Mouse (Mus musculus) bone marrow, adult 2 months (tissue): Measurements from ENCODE around the gene Nudc.

Experiments
- CTCF ChIP-seq: fragments of 200-500 bp; IDR thresholded peaks from 2 replicates; pipeline ENCODE4 v1.5.1; 2011; ENCODE audit warnings: low read length, control low read depth; ENCODE audit not compliant: control insufficient read depth, insufficient read depth
- POLR2A ChIP-seq: fragments of 200-500 bp; IDR thresholded peaks from 2 replicates; pipeline ENCODE4 v1.6.1; 2011; ENCODE audit warnings: low read depth, mild to moderate bottlenecking, control low read depth, low read length, borderline replicate concordance; ENCODE audit not compliant: control insufficient read depth

DNA sequence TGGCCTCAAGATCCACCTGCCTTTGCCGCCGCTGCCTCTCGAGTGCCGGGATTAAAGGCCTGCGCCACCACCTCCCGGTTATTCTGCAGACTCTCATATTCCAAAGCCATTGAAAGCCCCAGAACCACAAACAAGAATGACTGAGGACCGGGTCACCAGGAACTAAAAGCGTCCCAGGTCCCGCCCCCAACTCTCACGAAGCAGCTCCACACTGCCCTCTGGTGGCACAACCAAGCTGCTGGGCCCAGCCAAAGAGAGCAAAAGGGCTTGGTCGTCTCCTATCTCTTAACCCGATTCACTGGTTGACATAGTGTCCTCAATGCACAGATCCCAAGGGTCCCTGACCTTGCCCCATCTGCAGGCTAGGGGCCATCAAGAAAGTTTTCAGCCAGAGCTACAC lies 51.4 kb downstream of the Nudc start:
- TF ChIP-seq POLR2A (no peak), CTCF (peak; percentile 95)
